Mouse (Mus musculus) cerebellum, adult 8-10 months (tissue): ENCODE data around the gene Spint5.

Source experiments
- DNase-seq: peaks from one replicate; pipeline ENCODE4 v3.0.0; 2022

The Spint5 gene

GRCm38 (mm10) chr2:164737377-164738090 lies 22.4 kb downstream of the Spint5 start:
- no peak for DNase-seq

DNA sequence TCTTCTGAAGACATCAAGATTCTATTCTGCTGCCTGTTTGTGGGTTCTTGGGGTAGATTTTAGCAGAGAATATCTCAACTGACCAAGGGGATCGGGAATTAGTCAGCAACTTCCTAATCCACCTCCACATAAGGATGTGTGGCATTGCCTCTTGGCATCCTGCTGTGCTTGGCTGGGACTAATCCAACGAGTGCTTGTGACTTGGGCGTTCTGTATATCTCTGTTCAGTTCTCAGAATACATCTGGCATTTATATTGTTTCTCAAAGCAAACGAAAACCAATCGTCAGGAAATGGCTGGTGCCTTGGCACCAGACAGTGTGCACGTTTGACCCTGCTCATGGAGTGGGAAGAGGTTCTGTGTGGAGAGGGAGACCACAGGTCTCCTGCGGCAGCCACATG lies 24.8 kb downstream of the Spint5 start:
- no peak for DNase-seq

DNA sequence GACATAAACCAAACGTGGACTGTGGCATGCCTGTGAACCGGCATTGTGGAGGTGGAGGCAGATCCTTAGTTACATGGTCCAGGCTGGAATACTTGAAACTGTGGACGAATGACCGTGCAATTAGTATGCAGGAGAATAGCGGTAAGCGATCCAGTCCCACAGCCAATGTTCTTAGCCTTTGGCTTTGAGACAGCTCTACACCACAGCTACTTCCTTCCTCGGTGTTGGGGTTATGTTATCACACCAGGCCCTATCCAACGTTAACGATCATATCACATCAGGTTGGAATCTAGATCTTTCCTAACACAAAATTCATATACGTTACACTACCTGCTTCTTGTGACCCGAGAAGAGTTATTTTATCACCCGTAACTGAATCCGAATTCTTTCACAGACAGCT lies 29.9 kb downstream of the Spint5 start:
- DNase-seq, result no peak

DNA sequence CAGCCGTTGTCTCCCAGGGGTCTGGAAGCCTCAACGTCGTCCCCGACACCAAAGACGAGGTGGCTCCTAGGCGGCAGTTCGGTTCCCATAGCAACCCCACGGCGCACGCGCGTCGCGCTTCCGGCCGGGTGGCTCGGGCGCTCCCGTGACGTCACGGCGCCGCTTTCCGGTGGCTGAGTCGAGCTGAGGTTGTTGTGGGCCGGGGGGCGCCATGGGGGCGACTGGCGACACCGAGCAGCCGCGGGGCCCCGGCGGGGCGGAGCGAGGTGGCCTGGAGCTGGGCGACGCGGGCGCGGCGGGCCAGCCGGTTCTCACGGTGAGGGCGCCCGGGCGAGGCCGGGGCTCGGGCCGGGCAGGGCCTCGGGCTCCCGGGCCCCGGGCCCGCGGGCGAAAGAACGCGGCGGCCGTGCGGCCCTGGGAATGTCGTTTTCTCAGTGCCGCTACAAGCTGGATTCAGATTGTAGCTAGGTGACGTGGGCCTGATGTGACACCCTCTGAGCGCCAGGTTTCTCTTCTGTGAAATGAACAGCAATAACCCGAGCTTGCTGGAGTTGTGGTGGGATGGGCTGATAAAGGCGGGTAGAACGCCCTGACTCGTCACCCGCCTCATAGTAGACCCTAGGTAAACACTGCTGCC lies 30.9 kb downstream of the Spint5 start, which contains the start of the genes Wfdc3 and Dnttip1:
Gene Wfdc3, minus strand, starts transcription at position 89 of the 637 bp plus-strand sequence.
Gene Dnttip1, plus strand, starts transcription at position 141 of the 637 bp plus-strand sequence.
- peak; percentile 85 for DNase-seq

DNA sequence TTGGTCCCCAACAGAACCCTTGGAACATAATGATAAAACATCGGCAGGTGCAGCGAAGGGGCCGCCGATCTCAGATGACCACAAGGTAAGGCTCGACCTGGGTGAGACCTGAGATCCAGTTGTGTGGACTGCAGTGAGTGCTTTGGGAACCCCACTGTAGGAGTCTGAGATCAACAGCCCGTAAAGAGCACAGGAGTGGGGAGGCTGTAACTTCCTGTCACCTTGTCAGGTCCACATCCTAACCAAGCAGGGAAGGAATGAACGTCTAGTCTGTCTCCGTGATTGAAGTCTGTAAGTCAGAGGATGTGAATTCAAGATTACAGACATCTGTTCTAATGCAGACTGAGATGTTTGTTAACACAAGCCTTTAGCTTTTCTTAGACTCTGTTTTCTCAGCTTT lies 31.6 kb downstream of the Spint5 start:
- DNase-seq, result no peak

DNA sequence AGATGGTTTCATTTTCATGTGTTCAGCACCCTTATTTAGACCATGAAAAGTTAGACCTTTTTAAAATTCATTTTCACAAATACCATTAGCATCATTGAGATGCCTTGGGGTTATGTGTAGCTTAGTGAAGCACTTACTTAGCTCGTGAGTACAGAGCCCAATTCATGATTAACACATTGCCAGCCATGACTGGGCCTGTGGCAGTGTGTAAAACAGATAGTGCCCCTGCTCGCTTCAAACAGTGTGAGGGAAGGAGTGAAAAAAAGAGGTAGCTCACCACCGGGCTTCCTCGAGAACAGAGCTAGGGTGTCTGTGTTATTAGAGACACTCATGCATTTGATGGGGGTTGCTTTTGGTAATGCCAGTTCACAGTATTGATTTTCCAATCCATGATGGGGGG lies 33.1 kb downstream of the Spint5 start:
- no peak for DNase-seq

DNA sequence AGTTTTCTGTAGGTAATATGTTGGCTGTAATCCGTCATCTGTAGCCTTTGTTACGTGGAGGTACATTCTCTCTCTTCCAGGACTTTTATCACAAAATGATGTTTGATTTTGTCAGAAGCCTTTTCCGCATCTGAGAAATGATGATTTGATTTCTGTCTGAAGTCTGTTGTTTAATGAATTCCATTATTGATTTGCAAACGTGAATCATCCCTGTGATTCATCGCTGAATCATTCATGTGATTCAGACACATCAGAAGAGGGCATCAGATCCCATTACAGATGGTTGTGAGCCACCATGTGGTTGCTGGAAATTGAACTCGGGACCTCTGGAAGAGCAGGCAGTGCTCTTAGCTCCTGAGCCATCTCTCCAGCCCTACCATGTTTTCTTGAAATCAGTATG lies 33.9 kb downstream of the Spint5 start:
- no peak for DNase-seq

- no peak for DNase-seq
Observed at GRCm38 (mm10) chr2:164752454-164752853, 37.3 kb downstream of the Spint5 start.

- no peak for DNase-seq
Observed at GRCm38 (mm10) chr2:164754105-164754504, 39.0 kb downstream of the Spint5 start.

DNA sequence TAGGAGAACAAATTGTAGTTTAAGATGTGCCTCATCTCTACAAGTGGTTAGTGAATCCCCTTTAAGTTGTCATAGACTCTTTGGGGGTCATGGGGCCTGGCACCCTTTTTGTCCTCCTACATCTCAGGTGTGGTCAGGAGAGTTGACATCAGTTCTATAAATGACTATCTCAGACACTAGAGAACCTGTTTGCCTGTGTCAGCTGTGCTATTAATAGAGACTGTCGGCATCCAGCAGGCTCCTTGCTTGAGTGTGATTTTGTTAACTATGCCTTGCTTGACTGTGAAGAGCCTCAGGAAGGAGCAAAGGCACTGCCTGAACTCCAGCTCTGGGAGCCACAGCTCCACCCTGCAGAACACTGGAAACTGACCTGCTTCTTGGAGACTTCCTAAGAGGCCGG lies 39.7 kb downstream of the Spint5 start:
- DNase-seq, result no peak

GRCm38 (mm10) chr2:164757841-164758240 lies 42.7 kb downstream of the Spint5 start:
- DNase-seq, result no peak

GRCm38 (mm10) chr2:164758692-164759091 lies 43.6 kb downstream of the Spint5 start:
- no peak for DNase-seq

GRCm38 (mm10) chr2:164760059-164760833 lies 45.1 kb downstream of the Spint5 start:
- no peak for DNase-seq

- DNase-seq, result no peak
Observed at GRCm38 (mm10) chr2:164761502-164761901, 46.4 kb downstream of the Spint5 start.

DNA sequence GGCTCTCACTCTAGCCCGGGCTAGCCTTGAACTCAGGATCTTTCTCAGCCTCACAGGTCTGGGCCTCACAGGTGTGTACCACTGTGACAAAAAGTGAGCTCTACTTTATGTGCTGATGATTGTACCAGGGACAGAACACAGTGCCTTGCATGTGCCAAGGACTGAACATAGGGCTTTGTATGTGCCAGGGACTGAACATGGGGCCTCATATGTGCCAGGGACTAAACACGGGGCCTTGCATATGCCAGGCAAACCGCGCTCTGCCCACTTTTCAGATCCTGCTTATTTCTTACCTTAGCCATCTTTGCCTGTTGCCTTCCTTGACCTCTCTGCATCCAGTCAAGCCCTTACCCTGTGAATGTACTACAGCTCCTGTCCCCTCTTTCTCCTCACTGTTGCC lies 46.9 kb downstream of the Spint5 start:
- DNase-seq, result no peak

DNA sequence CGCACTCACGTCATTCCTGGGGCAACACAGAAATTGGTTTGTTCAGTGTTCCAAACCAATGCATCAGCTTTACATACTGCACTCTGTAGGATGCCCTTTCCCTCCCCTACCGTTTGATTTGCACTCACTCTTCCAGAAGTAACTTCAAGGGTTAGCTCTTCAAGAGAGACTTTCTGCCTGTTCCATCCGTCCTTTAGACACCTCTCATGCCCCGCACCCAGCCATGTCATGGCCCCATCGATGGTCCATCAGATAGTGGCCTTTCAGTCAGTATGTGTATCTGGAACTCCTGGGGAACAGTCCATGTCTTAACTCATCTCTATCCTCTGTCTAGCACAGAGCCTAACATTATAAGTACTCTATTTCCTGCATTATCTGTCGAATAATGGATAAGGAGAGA lies 47.5 kb downstream of the Spint5 start:
- DNase-seq, result no peak

DNA sequence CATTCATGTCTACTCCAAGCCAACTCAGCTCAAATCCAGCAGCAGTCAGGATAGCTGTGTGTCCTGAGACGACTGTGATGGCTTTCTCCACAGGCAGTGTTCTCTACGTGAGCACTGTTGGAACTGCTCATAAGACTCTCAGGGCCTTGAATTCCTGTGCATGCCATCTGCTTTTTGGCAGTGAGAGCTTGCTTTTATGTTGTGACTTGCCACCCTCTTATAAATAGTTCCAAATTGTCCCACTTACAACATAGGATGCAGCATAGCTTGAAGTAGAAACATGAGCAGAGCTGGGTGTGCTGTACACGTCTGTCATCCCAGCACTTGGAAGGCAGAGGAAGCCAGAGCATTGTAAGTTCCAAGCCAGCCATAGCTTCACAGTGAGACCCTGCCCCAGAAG lies 50.7 kb downstream of the Spint5 start:
- DNase-seq, result no peak
